Mouse (Mus musculus): ENCODE data around the gene Abcc10.

GRCm38 (mm10) chr17:46258279-46259053, 69.7 kb downstream of the Abcc10 start:
- TF ChIP-seq CTCF (conservative IDR thresholded peaks at IDR 0.05; ENCODE audit: low read length), result no peak
- no peak for TF ChIP-seq POU5F1 (IDR thresholded peaks at IDR 0.05; ENCODE audit: borderline replicate concordance, low read length)
- TF ChIP-seq NANOG (IDR thresholded peaks at IDR 0.05; ENCODE audit: borderline replicate concordance, low read length), result no peak
